Mouse (Mus musculus) bone marrow, adult 2 months (tissue): ENCODE data around the gene Tfr2. TPM values are rescaled to one million over a fixed set of nuclear protein-coding genes. Genes with fewer than 3 reads are reported as not detected.
"Not testable (repeated sequence)": the region's sequence is repeated elsewhere in the genome, so short reads cannot be mapped to it uniquely, and the experiment has no call there.

ENCODE experiments used
- H3K27ac ChIP-seq: fragments of 200-500 bp; 2 replicates; pipeline ENCODE4 v1.5.1; 2012; ENCODE audit warnings: low read depth, mild to moderate bottlenecking, control low read depth, inconsistent platforms, low read length; ENCODE audit not compliant: control insufficient read depth, poor library complexity, insufficient read depth
- H3K4me1 ChIP-seq: fragments of 200-500 bp; 2 replicates; pipeline ENCODE4 v1.6.1; 2011; ENCODE audit warnings: low read length; ENCODE audit not compliant: control insufficient read depth, insufficient read depth
- H3K4me3 ChIP-seq: fragments of 200-500 bp; replicated peaks from 2 replicates; pipeline ENCODE3; 2011; ENCODE audit warnings: mild to moderate bottlenecking, low read depth, low read length, control low read depth; ENCODE audit not compliant: control insufficient read depth
- CTCF ChIP-seq: fragments of 200-500 bp; IDR thresholded peaks from 2 replicates; pipeline ENCODE4 v1.5.1; 2011; ENCODE audit warnings: low read length, control low read depth; ENCODE audit not compliant: control insufficient read depth, insufficient read depth
- POLR2A ChIP-seq: fragments of 200-500 bp; IDR thresholded peaks from 2 replicates; pipeline ENCODE4 v1.6.1; 2011; ENCODE audit warnings: low read depth, mild to moderate bottlenecking, control low read depth, low read length, borderline replicate concordance; ENCODE audit not compliant: control insufficient read depth
- WGBS: fragments of 180-500 bp; shearing (Covaris S2); methylation state at CpG from one replicate; pipeline ENCODE4 v1.1.7; 2018; 5-methylcytosine and 5-hydroxymethylcytosine counted together
- polyA plus RNA-seq: library from polyadenylated mRNA; stranded (reverse); fragments of >200 nt; gene quantifications from 2 replicates; pipeline ENCODE4 v1.2.4, GENCODE M21; 2011; ENCODE audit warnings: low replicate concordance; ENCODE audit not compliant: missing spikeins, insufficient read depth, insufficient read length

The Tfr2 gene
- polyA plus RNA-seq, 1 experiment = 51.0 TPM

GRCm38 (mm10) chr5:137611245-137611602 is 41.6 kb downstream of the Tfr2 start:
- Histone ChIP-seq H3K27ac (no peak overlapping the region), H3K4me3 (no peak overlapping the region), H3K4me1 (peaks cover 2% of the 10 kb centered on the region; the same call in 1 of the 2 replicates)
- WGBS = 47% methylated on average over 6 of the region's 6 CpGs
- TF ChIP-seq CTCF (no peak), POLR2A (no peak)

- TF ChIP-seq CTCF = no peak
- no peak for TF ChIP-seq POLR2A
- 83% methylated on average over 5 of the region's 5 CpGs for WGBS
- H3K4me1 ChIP-seq = peaks cover 2% of the 10 kb centered on the region; the same call in 1 of the 2 replicates
- H3K27ac ChIP-seq = no peak overlapping the region
- no peak overlapping the region for H3K4me3 ChIP-seq
Observed at GRCm38 (mm10) chr5:137613076-137613475, 43.4 kb downstream of the Tfr2 start.

- peaks cover 2% of the 10 kb centered on the region; the same call in 1 of the 2 replicates for H3K4me1 ChIP-seq
- TF ChIP-seq CTCF (no peak), POLR2A (no peak)
- 82% methylated on average over 11 of the region's 11 CpGs for WGBS
- no peak within 1 kb of the TSS for H3K27ac ChIP-seq
- H3K4me3 ChIP-seq = no peak within 1 kb of the TSS
Observed at GRCm38 (mm10) chr5:137613550-137613949, 43.9 kb downstream of the Tfr2 start, which contains the start of gene Pcolce. TSS of gene Pcolce (minus strand) at chr5:137613784.

GRCm38 (mm10) chr5:137614921-137615320 is 45.3 kb downstream of the Tfr2 start:
- H3K4me1 ChIP-seq, H3K27ac ChIP-seq, H3K4me3 ChIP-seq: not testable (repeated sequence)
- WGBS = 83% methylated on average over 2 of the region's 2 CpGs

- 77% methylated on average over 7 of the region's 7 CpGs for WGBS
Observed at GRCm38 (mm10) chr5:137615347-137615746, 45.7 kb downstream of the Tfr2 start.

GRCm38 (mm10) chr5:137623937-137624530 is 54.4 kb downstream of the Tfr2 start:
- WGBS = 22% methylated on average over 11 of the region's 11 CpGs
- TF ChIP-seq CTCF = no peak
- TF ChIP-seq POLR2A = no peak
- Histone ChIP-seq H3K4me3 (peak overlapping the region; percentile 39), H3K27ac (peak overlapping the region; percentile 82), H3K4me1 (peaks cover 3% of the 10 kb centered on the region)

More at GRCm38 (mm10) chr5:137615347-137615746, 45.7 kb downstream of the Tfr2 start:
- H3K27ac ChIP-seq = no peak overlapping the region
- H3K4me3 ChIP-seq = no peak overlapping the region
- TF ChIP-seq POLR2A (no peak), CTCF (no peak)
- peaks cover 2% of the 10 kb centered on the region; the same call in 1 of the 2 replicates for H3K4me1 ChIP-seq

- peak overlapping the region; percentile 77 for H3K4me3 ChIP-seq
- TF ChIP-seq CTCF (no peak), POLR2A (no peak)
- 1% methylated on average over 9 of the region's 9 CpGs for WGBS
- peaks cover 4% of the 10 kb centered on the region for H3K4me1 ChIP-seq
- peak overlapping the region; percentile 80 for H3K27ac ChIP-seq
Observed at GRCm38 (mm10) chr5:137627991-137628390, 58.4 kb downstream of the Tfr2 start.

- Histone ChIP-seq H3K4me1 (peaks cover 4% of the 10 kb centered on the region), H3K27ac (peak within 1 kb of the TSS; percentile 98)
- TF ChIP-seq CTCF = no peak
- TF ChIP-seq POLR2A = peak; percentile 99
Observed at GRCm38 (mm10) chr5:137628498-137629305, 59.1 kb downstream of the Tfr2 start, which contains the start of the genes Fbxo24, Lrch4 and Gm20605. TSS of gene Fbxo24 (minus strand) at chr5:137629002. TSS of gene Lrch4 (plus strand) at chr5:137629121. TSS of gene Gm20605 (plus strand) at chr5:137629175.

GRCm38 (mm10) chr5:137629306-137629721 is 59.7 kb downstream of the Tfr2 start:
- peaks cover 4% of the 10 kb centered on the region for H3K4me1 ChIP-seq
- WGBS = under 1% methylated on average over 23 of the region's 23 CpGs
- no peak; the same call in 1 of the 2 replicates for TF ChIP-seq CTCF
- peak; percentile 9; the same call in 1 of the 2 replicates for TF ChIP-seq POLR2A
- peak overlapping the region; percentile 74 for H3K4me3 ChIP-seq
- peak overlapping the region; percentile 98 for H3K27ac ChIP-seq

More at GRCm38 (mm10) chr5:137628498-137629305, 59.1 kb downstream of the Tfr2 start, which contains the start of the genes Fbxo24, Lrch4 and Gm20605:
- H3K4me3 ChIP-seq = peak within 1 kb of the TSS; percentile 77
- WGBS = under 1% methylated on average over 46 of the region's 46 CpGs
